Mouse (Mus musculus): ENCODE data around the gene Hdac4.

Gene Hdac4

GRCm38 (mm10) chr1:92178021-92178895 is 17.2 kb downstream of the Hdac4 start:
- DNase-seq, result peak; percentile 83

GRCm38 (mm10) chr1:92177599-92177998 is 17.9 kb downstream of the Hdac4 start:
- peak; percentile 85 for DNase-seq

DNA sequence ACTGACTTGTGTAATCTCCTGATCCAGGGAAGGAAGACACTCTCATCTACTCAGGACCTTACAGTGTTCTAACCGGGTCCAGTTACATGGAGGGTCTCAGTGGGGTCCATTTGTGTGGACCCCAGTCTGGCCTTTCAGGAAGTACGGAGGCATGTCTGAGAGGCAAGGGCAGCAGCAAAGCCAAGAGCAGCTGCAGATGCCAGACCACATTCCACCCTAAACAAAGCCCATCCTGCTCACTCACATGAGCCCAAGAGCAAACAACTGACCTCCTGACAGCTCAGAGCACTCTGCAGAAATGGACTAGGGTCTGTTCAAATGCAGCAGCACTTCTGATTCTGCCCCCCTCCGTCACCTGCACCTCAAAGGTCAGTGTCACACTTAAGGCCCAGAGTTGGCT is 18.3 kb downstream of the Hdac4 start:
- peak; percentile 92 for DNase-seq

GRCm38 (mm10) chr1:92175266-92175665 is 20.2 kb downstream of the Hdac4 start:
- DNase-seq, result peak; percentile 81

DNA sequence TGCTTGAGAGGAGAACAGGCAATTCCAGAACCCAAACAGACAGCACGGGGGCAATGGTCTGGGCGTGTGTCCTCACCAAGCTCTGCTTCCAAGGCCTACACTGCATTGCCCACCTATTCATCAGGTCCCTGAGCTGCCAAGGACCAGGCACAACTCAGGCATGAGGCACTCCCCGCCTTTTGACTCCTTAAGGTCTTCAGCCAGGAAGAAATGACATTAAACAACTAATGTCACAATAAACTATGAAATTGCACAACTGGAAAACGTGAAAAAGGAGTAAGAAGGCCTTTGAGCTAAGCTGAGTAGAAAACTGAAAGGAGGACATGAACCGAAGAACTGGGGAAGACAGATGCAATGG is 20.6 kb downstream of the Hdac4 start:
- DNase-seq, result peak; percentile 73

GRCm38 (mm10) chr1:92174251-92174897 is 21.1 kb downstream of the Hdac4 start:
- peak; percentile 73 for DNase-seq

DNA sequence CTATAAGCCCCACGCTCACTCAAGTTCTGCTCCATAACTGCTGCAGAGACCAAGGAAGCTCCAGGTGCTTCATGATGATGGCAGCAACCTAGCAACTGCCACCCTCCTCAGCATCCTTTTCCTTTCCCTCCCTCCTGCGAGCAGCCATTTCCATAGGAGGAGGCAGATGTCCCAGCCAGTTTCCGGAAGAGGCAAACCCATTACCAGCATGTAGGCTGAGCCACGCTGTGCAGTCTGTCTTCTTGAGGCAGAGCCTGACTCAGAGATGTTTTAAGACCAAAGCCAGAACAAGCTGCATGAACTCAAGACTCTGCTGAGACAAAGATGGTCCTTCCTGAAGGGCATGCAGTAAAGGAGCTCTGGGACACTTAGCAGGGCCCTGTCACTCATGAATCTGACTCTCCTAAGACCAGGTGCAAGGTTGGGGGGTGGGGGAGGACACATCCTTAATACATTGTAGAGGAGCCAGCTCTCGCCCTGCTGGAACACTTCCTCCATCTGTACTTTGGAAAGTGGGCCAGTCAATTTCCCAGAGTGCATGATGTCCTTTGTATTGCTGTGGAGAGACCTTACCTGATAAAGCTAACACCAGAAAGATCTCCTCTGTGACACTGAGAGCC is 24.8 kb downstream of the Hdac4 start:
- DNase-seq, result peak; percentile 75

- peak; percentile 82 for DNase-seq
Measured at GRCm38 (mm10) chr1:92169776-92170055, 25.8 kb downstream of the Hdac4 start.

DNA sequence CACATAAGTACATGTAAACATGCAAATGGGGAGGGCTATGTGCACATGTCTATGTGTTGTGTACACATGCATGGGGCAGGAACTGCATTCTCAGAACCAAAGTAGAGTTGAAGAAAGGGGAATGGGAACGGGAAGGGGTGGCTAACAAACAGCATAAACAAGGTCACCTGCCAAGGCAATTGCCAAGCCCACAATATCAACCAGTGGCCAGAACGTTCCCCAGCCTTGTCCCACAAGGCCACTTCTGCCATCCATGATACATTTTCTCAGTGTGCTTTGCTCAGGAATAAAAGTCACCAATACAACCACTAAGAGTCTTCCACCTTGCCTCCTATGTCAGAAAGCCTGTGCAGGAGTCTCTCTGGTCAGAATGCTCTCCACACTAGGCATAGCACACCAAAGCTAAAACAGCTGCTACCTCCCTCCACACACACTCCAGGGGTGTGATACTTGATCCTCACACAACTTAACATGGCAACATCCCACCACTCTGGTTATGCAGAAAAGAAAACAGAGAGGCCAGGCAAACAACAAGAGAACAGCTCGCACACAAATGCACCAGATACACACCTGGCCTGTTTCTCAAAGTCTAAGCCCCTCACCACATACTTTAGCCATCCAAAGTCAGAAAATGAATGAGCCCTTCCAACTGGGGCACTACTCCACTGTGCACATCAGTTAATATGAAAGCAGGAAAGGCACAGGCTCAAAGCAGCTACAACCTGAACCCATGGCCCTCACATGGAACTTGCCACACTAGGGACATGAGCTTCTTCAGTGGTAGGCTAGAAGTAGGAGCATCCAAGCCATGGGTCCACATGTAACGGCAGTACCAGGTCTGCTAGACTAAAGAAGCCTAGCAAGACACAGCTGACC is 26.4 kb downstream of the Hdac4 start:
- DNase-seq, result peak; percentile 52

DNA sequence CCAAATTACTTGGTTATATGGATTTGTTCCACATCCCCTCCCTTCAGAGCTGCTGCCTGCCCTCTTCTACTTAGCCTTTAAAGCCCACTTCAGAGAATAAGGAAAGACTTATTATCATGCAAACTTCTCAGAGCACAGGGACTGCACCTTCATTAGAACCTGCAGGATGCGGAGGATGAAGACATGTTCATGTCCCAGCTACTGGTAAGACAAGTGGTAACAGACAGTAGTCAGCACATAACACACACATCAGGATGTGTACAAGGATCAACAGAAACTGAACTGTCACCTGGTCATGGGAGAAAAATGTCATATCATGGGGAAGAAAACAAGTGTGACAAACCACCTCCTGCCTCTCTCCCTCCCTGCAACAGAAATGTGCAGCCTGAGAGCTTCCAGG is 31.6 kb downstream of the Hdac4 start:
- DNase-seq, result no peak

- no peak for DNase-seq
Measured at GRCm38 (mm10) chr1:92159804-92160203, 35.7 kb downstream of the Hdac4 start.

DNA sequence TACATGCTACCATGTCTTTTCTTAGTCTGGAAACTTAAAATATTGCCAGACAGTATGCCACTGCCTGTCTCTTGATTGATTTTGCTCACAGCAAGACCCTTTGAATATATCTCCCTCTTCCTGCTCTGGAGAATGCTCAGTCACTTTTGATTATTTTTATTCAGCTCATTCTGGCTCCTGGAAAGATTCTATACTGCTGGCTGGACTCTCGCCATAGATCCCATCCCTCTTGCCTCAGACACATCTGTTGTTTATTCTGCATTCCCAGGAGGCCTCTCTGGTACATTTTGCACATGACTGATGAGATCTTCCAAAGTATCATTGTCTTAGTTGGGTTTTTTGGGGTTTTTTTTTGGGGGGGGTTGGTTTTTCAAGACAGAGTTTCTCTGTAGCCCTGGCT is 45.3 kb downstream of the Hdac4 start:
- DNase-seq, result peak; percentile 51

DNA sequence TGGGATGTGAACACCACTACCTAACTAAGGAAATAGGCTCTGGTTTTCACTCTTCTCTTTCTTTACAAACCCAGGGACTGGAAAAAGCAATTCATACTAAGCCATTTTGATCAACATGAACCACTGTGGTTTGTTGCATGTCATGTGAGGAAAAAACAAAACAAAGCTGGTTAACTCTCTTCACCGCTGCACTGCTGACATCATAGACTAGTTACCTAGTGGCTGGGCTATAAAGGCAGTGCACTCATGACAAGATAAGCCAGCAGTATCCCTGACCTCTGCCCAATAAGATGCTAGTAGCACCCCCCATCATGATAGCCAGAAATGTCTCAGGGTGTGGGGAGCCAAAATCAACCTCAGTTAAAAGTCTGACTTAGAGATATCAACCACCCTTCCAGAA is 47.0 kb downstream of the Hdac4 start:
- DNase-seq, result peak; percentile 35

DNA sequence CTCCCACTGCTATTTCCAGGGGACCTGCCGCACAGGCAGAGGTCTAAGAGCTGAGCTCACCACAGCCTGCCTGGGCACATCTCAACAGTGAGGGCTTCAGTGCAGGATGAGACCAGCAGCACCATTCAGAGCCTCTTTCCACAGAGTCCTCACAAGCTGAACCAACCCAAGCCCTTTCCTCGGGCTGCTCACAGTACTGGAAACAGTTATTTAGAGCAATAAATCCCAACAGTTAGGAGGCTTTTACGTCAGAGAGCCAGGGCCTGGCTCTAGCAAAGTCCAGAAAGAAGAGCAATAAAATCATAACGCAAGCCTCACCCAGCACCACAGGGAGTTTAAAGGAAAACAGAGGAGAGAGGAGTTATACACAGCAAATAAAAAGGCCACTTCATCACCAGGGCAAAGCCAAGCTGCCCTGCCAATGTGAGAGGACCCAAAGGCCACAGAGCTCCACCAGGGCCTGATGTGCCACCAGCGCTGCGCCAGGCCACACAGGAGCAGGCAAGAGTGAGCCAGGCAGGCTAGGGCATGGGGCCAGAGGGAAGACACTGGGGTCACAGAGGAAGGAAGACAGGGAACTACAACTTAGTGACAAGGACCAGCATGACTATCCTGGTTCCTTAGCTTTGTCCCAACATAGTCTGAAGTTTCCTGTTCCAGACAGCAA is 50.5 kb downstream of the Hdac4 start:
- DNase-seq, result peak; percentile 93

GRCm38 (mm10) chr1:92143331-92143895 is 52.1 kb downstream of the Hdac4 start:
- DNase-seq, result peak; percentile 82

DNA sequence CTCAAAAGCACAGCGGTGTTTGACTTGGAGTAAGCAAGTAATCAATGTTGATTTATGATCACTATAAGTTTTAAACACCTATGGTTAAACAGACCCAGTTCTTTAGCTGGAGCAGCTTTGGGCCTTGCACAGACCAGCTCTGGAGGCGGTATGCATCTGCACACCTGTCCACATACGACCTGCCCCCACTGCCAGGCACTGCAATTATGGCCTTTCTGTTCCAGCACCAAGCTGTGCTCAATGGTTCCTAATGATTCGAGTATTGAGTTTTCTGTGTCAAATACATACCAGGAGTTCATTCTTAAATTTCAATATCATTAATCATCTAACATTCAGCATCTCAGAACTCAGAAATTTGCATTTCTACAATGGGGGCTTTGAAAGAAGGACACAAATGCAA is 52.7 kb downstream of the Hdac4 start:
- DNase-seq, result peak; percentile 48

DNA sequence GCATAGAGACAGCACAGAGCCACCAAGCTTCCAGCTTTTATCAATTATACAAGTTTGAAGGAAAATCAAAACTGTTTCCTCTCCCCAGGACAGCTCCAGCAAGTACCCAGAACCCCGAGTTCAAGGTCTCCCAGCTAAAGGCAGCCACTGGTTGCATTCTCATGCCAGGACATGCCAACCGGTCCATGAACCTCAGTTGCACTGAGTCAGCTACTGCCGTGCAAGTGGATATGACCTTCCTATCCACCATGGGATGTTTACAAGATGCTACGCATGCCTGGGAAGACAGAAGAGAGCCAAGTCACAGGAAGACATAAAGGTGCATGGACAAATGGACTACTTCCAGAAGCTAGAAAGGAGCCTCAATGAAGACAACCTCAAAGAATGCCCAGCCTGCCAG is 56.5 kb downstream of the Hdac4 start:
- peak; percentile 82 for DNase-seq

GRCm38 (mm10) chr1:92137136-92137848 is 58.2 kb downstream of the Hdac4 start:
- DNase-seq, result peak; percentile 99

DNA sequence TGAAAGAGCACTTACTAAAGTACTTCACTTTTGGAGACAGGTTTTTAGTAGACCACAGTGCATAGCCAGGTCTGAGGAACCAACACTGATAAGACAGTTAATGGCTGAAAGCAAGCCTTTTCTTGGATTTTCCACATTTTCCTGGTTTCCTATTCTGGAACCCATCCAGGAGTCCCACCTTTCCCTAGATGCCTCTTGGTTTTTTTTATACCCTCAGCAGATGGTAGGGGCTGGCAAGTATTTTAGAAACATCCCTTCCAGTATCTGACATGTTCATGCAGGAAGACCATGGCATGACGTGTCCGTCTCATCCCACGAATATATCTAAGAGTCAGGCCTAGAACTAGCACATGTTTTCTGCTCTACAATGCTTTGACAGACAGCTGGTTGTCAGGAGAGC is 59.1 kb downstream of the Hdac4 start:
- no peak for DNase-seq

GRCm38 (mm10) chr1:92132181-92132580 is 63.3 kb downstream of the Hdac4 start:
- peak; percentile 46 for DNase-seq

GRCm38 (mm10) chr1:92130470-92131100 is 64.9 kb downstream of the Hdac4 start:
- DNase-seq, result peak; percentile 98
